Mouse (Mus musculus) thymus, adult 2 months (tissue): ENCODE data around the gene Reck.

Source experiments
- CTCF ChIP-seq: fragments of 200-500 bp; IDR thresholded peaks from 2 replicates; pipeline ENCODE4 v1.5.1; 2012; ENCODE audit warnings: mild to moderate bottlenecking, control low read depth, low read length, moderate library complexity, borderline replicate concordance; ENCODE audit not compliant: control insufficient read depth, poor library complexity, insufficient read depth; ENCODE audit errors: extremely low read depth
- POLR2A ChIP-seq: fragments of 200-500 bp; IDR thresholded peaks from 2 replicates; pipeline ENCODE4 v1.6.1; 2012; ENCODE audit warnings: mild to moderate bottlenecking, low read length, control low read depth, moderate library complexity; ENCODE audit not compliant: control insufficient read depth, poor library complexity, insufficient read depth; ENCODE audit errors: extremely low read depth

DNA sequence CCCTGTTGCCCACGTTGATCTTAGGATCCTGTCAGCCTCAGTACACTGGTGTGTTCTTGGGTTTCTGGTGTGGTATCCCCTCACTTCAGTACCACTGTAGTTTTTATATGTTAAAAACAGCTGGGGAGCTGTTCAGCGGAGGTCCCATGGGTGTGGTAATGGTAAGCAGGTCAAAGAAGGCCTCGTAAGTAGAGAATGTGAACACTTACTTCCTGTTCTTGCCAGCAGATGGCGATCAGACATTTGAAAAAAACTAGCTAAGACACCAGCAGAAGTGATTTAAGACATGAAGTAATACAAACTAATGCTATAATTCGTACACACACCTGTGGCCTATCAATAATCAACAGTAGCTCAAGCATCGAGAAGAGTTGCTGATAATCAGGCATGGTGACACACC lies 31.1 kb downstream of the Reck start:
- TF ChIP-seq CTCF (no peak), POLR2A (no peak)
